Mouse (Mus musculus): ENCODE data around the gene Gnaz.

GRCm38 (mm10) chr10:74924274-74924673, 42.7 kb upstream of the Gnaz start:
- TF ChIP-seq CTCF (IDR thresholded peaks at IDR 0.05; ENCODE audit: insufficient read depth, low read length) (no peak), POLR2A (IDR thresholded peaks at IDR 0.05; ENCODE audit: borderline replicate concordance, extremely low read depth, low read depth, low read length) (no peak)

Measured in lung, adult 2 months (tissue).